Mouse (Mus musculus): ENCODE results near the gene Trhde. TPM values are rescaled to one million over a fixed set of nuclear protein-coding genes. Genes with fewer than 3 reads are reported as not detected.

The Trhde gene
- polyA plus RNA-seq, 1 experiment: 0.54 TPM

DNA sequence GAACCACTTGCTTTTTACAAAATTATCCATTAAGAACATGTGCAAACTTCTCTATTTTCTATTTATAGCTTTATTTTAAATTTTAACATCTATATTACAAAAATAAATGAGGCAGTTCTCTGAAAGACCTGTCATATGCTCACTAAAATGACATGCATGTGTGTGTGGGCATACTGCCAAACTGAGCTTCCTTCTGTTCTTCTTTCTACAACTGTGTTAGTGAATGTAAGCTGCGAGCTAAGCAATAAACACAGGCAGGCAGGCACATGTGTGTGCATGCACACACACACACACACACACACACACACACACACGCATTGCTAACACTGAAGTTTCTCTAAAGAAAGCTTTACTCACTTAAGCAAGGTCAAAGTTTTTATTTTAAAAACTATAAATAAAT lies 223.2 kb downstream of the Trhde start:
- TF ChIP-seq CTCF (IDR thresholded peaks at IDR 0.05; ENCODE audit: control insufficient read depth, insufficient read depth, insufficient replicate concordance, low read depth, low read length) (no peak), POLR2A (IDR thresholded peaks at IDR 0.05; ENCODE audit: control insufficient read depth, low read depth, low read length) (no peak)
- H3K4me1 ChIP-seq (ENCODE audit: control insufficient read depth, insufficient read depth, low read length): no peaks in the 10 kb centered on the region
- H3K27ac ChIP-seq (ENCODE audit: control insufficient read depth, insufficient read depth, low read depth, low read length): no peak overlapping the region
- H3K27me3 ChIP-seq (ENCODE audit: control insufficient read depth, insufficient read depth, low read length): no peaks in the 10 kb centered on the region
- no peaks in the 10 kb centered on the region for H3K36me3 ChIP-seq (ENCODE audit: control insufficient read depth, insufficient read depth, low read length)
- H3K4me3 ChIP-seq (ENCODE audit: control insufficient read depth, low read depth, low read length): no peak overlapping the region

DNA sequence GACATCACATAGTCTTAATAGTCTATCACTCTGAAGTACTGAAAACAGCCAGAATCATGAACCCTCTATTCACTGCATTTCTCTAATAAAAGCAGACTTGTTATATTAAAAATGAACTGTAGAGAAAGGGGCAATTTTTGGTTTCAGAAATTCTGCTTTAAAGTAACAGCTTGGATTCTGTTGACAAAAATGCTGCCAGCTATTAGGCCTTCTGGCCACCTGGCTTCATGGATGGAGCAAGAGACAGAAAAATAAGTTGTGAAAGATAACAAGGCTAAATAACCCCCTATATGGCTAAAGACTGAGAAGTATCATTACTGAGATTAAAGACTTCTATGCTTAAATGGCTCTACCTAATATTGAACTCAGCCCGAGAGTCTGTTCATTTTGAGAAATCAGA lies 234.2 kb downstream of the Trhde start:
- no peak overlapping the region for H3K4me3 ChIP-seq (ENCODE audit: control insufficient read depth, low read depth, low read length)
- H3K27ac ChIP-seq (ENCODE audit: control insufficient read depth, insufficient read depth, low read depth, low read length): no peak overlapping the region
- no peaks in the 10 kb centered on the region for H3K27me3 ChIP-seq (ENCODE audit: control insufficient read depth, insufficient read depth, low read length)
- H3K4me1 ChIP-seq (ENCODE audit: control insufficient read depth, insufficient read depth, low read length): no peaks in the 10 kb centered on the region
- H3K36me3 ChIP-seq (ENCODE audit: control insufficient read depth, insufficient read depth, low read length): no peaks in the 10 kb centered on the region
- TF ChIP-seq POLR2A (IDR thresholded peaks at IDR 0.05; ENCODE audit: control insufficient read depth, low read depth, low read length) (no peak), CTCF (IDR thresholded peaks at IDR 0.05; ENCODE audit: control insufficient read depth, insufficient read depth, insufficient replicate concordance, low read depth, low read length) (no peak)

DNA sequence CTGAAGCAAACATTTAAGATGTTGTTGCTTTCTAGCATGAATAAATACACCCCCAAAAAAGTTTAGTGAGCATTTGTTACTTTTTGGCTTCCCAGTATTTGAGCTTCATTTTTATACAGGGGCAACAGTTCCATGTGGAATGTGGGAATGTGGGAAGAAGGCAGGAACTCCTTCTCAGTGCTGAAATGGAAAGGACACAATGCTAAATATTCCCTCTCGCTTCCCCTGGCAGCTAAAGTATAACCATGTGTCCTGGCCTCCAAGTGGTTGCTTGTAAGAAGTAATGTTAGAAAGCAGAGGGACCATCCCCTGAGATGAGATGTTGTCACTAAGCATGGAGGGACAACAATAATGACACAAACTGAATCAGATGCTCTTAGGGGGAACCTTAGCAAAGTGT lies 292.9 kb downstream of the Trhde start:
- H3K4me1 ChIP-seq (ENCODE audit: control insufficient read depth, insufficient read depth, low read length): no peaks in the 10 kb centered on the region
- no peaks in the 10 kb centered on the region for H3K27me3 ChIP-seq (ENCODE audit: control insufficient read depth, insufficient read depth, low read length)
- no peak for TF ChIP-seq CTCF (IDR thresholded peaks at IDR 0.05; ENCODE audit: control insufficient read depth, insufficient read depth, insufficient replicate concordance, low read depth, low read length)
- no peak for TF ChIP-seq POLR2A (IDR thresholded peaks at IDR 0.05; ENCODE audit: control insufficient read depth, low read depth, low read length)
- H3K36me3 ChIP-seq (ENCODE audit: control insufficient read depth, insufficient read depth, low read length): no peaks in the 10 kb centered on the region
- H3K27ac ChIP-seq (ENCODE audit: control insufficient read depth, insufficient read depth, low read depth, low read length): no peak overlapping the region
- H3K4me3 ChIP-seq (ENCODE audit: control insufficient read depth, low read depth, low read length): no peak overlapping the region

DNA sequence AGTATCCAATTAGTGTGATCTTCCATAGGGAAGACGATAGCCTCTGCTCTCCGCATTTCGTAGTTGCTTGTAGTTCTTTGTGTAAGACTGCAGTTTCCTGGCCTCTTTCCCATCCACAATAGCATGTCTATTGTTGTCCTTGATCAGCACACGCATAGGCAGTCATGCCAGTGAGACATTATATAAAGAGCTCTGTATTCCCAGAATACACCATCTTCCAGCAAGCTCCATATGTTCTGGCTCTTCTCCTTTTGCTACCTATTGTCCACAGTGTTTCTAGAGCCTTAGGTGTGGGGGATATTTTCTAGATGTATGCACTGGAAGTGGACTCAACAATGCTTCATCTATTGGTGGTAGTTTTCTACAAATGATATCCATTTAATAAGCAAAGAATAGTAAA lies 313.3 kb downstream of the Trhde start:
- Histone ChIP-seq H3K4me1 (ENCODE audit: control insufficient read depth, insufficient read depth, low read length) (no peaks in the 10 kb centered on the region), H3K27me3 (ENCODE audit: control insufficient read depth, insufficient read depth, low read length) (no peaks in the 10 kb centered on the region), H3K27ac (ENCODE audit: control insufficient read depth, insufficient read depth, low read depth, low read length) (no peak overlapping the region), H3K36me3 (ENCODE audit: control insufficient read depth, insufficient read depth, low read length) (no peaks in the 10 kb centered on the region), H3K4me3 (ENCODE audit: control insufficient read depth, low read depth, low read length) (no peak overlapping the region)
- TF ChIP-seq CTCF (IDR thresholded peaks at IDR 0.05; ENCODE audit: control insufficient read depth, insufficient read depth, insufficient replicate concordance, low read depth, low read length) (no peak), POLR2A (IDR thresholded peaks at IDR 0.05; ENCODE audit: control insufficient read depth, low read depth, low read length) (no peak)

DNA sequence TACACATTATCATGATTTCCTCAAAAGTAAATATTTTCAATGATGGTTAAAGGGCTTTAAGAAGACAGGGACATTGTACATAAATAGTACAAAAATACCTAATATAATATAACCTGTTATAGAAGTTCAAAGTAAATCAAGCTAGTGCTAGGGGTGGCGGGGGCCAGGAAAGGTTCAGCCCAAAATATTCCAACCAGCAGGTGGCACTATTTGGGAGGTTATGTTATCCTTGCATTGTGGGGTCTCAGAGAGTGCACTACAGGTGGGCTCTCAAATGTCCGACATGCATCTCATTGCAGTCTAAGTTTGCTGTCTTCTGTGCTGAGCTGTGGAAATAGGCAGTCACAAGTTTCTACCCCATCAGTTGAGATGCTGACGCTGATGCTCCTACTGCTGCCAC lies 346.5 kb downstream of the Trhde start:
- Histone ChIP-seq H3K4me1 (ENCODE audit: control insufficient read depth, insufficient read depth, low read length) (no peaks in the 10 kb centered on the region), H3K4me3 (ENCODE audit: control insufficient read depth, low read depth, low read length) (no peak overlapping the region), H3K27me3 (ENCODE audit: control insufficient read depth, insufficient read depth, low read length) (no peaks in the 10 kb centered on the region), H3K36me3 (ENCODE audit: control insufficient read depth, insufficient read depth, low read length) (no peaks in the 10 kb centered on the region), H3K27ac (ENCODE audit: control insufficient read depth, insufficient read depth, low read depth, low read length) (no peak overlapping the region)
- TF ChIP-seq CTCF (IDR thresholded peaks at IDR 0.05; ENCODE audit: control insufficient read depth, insufficient read depth, insufficient replicate concordance, low read depth, low read length) (no peak), POLR2A (IDR thresholded peaks at IDR 0.05; ENCODE audit: control insufficient read depth, low read depth, low read length) (no peak)

DNA sequence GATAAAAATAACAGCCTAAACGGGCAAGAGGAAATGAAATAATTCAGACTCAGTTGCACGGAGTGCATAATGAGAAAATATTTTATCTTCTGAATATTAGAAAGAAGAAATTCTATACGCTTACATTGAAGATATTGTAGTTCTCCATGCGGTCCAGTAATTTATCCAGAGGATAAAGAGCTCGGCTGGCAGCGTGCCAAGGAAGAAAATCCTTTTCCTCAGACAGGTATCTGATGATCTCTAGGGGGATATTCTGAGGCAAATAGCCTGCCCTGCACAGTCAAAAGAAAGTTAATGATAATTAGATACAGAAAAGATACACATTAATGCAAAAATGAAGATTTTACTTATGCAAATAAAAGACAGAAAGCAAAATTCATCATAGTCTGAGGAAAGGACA lies 354.0 kb downstream of the Trhde start:
- no peak for TF ChIP-seq CTCF (IDR thresholded peaks at IDR 0.05; ENCODE audit: control insufficient read depth, insufficient read depth, insufficient replicate concordance, low read depth, low read length)
- no peak for TF ChIP-seq POLR2A (IDR thresholded peaks at IDR 0.05; ENCODE audit: control insufficient read depth, low read depth, low read length)
- Histone ChIP-seq H3K27ac (ENCODE audit: control insufficient read depth, insufficient read depth, low read depth, low read length) (no peak overlapping the region), H3K4me1 (ENCODE audit: control insufficient read depth, insufficient read depth, low read length) (no peaks in the 10 kb centered on the region)

DNA sequence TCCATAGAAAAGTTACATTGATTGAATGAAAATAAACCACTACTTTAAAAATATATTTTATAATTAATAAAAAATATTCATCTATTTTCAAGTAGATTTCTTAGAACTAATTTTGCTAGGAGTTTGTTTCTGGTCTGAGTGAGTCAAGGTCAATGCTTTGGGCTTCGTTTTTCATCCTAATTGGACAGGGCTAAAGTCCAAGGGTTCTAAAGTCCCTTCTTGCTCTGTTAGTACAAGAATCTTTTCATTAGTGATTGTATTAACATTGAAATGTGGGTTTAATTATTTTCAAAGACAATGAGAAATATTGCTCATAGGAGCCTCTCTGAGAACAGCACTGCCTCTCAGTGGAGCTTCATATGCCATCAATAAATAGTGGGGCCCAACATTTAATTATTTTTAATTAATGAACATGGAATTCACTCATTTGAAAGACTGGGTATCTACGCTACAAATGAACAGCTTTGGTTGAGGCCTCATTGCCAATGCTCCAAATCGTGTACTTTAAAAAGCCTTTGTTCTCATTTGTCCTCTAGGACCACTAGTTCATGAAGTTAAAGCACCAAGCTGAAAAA lies 383.1 kb downstream of the Trhde start:
- no peaks in the 10 kb centered on the region for H3K27me3 ChIP-seq (ENCODE audit: control insufficient read depth, insufficient read depth, low read length)
- H3K4me3 ChIP-seq (ENCODE audit: control insufficient read depth, low read depth, low read length): no peak overlapping the region
- no peaks in the 10 kb centered on the region for H3K4me1 ChIP-seq (ENCODE audit: control insufficient read depth, insufficient read depth, low read length)
- no peaks in the 10 kb centered on the region for H3K36me3 ChIP-seq (ENCODE audit: control insufficient read depth, insufficient read depth, low read length)
- TF ChIP-seq CTCF (IDR thresholded peaks at IDR 0.05; ENCODE audit: control insufficient read depth, insufficient read depth, insufficient replicate concordance, low read depth, low read length) (no peak), POLR2A (IDR thresholded peaks at IDR 0.05; ENCODE audit: control insufficient read depth, low read depth, low read length) (no peak)
- H3K27ac ChIP-seq (ENCODE audit: control insufficient read depth, insufficient read depth, low read depth, low read length): no peak overlapping the region

More for the DNA sequence above, 354.0 kb downstream of the Trhde start:
- Histone ChIP-seq H3K36me3 (ENCODE audit: control insufficient read depth, insufficient read depth, low read length) (no peaks in the 10 kb centered on the region), H3K27me3 (ENCODE audit: control insufficient read depth, insufficient read depth, low read length) (no peaks in the 10 kb centered on the region), H3K4me3 (ENCODE audit: control insufficient read depth, low read depth, low read length) (no peak overlapping the region)

DNA sequence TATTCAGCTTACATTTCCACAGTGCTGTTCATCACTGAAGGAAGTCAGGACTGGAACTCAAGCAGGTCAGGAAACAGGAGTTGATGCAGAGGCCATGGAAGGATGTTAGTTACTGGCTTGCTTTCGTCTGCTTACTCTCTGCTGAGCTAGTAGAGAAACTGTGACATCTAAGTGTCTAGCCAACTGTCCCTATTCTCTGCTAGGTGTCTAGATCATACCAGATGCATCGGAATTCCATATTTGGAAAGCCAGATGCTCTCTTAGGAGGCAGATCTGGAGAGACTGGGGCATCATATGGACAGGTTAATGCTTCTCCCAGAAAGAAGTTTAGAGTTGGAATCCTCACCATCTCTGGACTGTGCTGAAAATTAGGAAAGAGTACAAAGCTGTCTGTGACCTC lies 386.4 kb downstream of the Trhde start:
- H3K4me3 ChIP-seq (ENCODE audit: control insufficient read depth, low read depth, low read length): no peak overlapping the region
- no peaks in the 10 kb centered on the region for H3K4me1 ChIP-seq (ENCODE audit: control insufficient read depth, insufficient read depth, low read length)
- TF ChIP-seq CTCF (IDR thresholded peaks at IDR 0.05; ENCODE audit: control insufficient read depth, insufficient read depth, insufficient replicate concordance, low read depth, low read length) (no peak), POLR2A (IDR thresholded peaks at IDR 0.05; ENCODE audit: control insufficient read depth, low read depth, low read length) (no peak)
- no peak overlapping the region for H3K27ac ChIP-seq (ENCODE audit: control insufficient read depth, insufficient read depth, low read depth, low read length)
- no peaks in the 10 kb centered on the region for H3K36me3 ChIP-seq (ENCODE audit: control insufficient read depth, insufficient read depth, low read length)
- no peaks in the 10 kb centered on the region for H3K27me3 ChIP-seq (ENCODE audit: control insufficient read depth, insufficient read depth, low read length)
